Mouse (Mus musculus) CH12.LX (cell line): Measurements from ENCODE around the gene Chrm4. TPM values are rescaled to one million over a fixed set of nuclear protein-coding genes. Genes with fewer than 3 reads are reported as not detected.
A peak's percentile ranks its signal among the peaks of the same experiment; 100 is the strongest.

Experiments
- DNase-seq: peaks from one replicate; pipeline ENCODE4 v3.0.0-alpha.2; 2013; ENCODE audit errors: extremely low read depth
- H3K27ac ChIP-seq: 2 replicates; pipeline ENCODE4 v1.5.1; 2012; ENCODE audit warnings: low read depth, mild to moderate bottlenecking, control low read depth, moderate library complexity; ENCODE audit not compliant: insufficient read depth
- H3K27me3 ChIP-seq: replicated peaks from 2 replicates; pipeline ENCODE3; 2012; ENCODE audit warnings: inconsistent platforms
- H3K36me3 ChIP-seq, 2 experiments: replicated peaks in 1 of 2; 2 replicates each; pipeline versions ENCODE3 to v1.6.1; 2012; ENCODE audit warnings: inconsistent platforms in 1 of 2, low read length in 1 of 2, mild to moderate bottlenecking in 1 of 2, mixed read lengths in 1 of 2, moderate library complexity in 1 of 2; ENCODE audit not compliant: control insufficient read depth in 1 of 2, insufficient read depth in 1 of 2
- H3K4me1 ChIP-seq, 2 experiments: 2 replicates each; pipeline ENCODE4 v1.6.1; 2012; ENCODE audit warnings: inconsistent platforms in 1 of 2, moderate library complexity in 1 of 2; ENCODE audit not compliant: insufficient read depth in 2 of 2, control insufficient read depth in 1 of 2
- H3K4me2 ChIP-seq: 2 replicates; pipeline ENCODE4 v1.6.1; 2012; ENCODE audit warnings: low read depth, mild to moderate bottlenecking, control low read depth; ENCODE audit not compliant: poor library complexity, insufficient read depth, severe bottlenecking
- H3K4me3 ChIP-seq, 3 experiments: fragments of 150-350 bp in 1 of 3; sonication (generic) in 1 of 3; replicated peaks in 1 of 3; 2 replicates each; pipeline versions ENCODE3 to v1.5.1; 2011 to 2012; ENCODE audit warnings: low read depth in 2 of 3, low read length in 2 of 3, mild to moderate bottlenecking in 2 of 3, moderate library complexity in 2 of 3, control low read depth in 1 of 3, improper control_type of control experiment in 1 of 3, inconsistent platforms in 1 of 3, mixed read lengths in 1 of 3; ENCODE audit not compliant: poor library complexity in 1 of 3
- H3K79me2 ChIP-seq: replicated peaks from 2 replicates; pipeline ENCODE4 v1.6.1; 2012; ENCODE audit warnings: mild to moderate bottlenecking, moderate library complexity; ENCODE audit not compliant: control insufficient read depth, poor library complexity, insufficient read depth, severe bottlenecking; ENCODE audit errors: extremely low read depth
- H3K9ac ChIP-seq: 2 replicates; pipeline ENCODE4 v1.6.1; 2012; ENCODE audit warnings: low read depth, mild to moderate bottlenecking, control low read depth, moderate library complexity; ENCODE audit not compliant: insufficient read depth
- H3K9me3 ChIP-seq: replicated peaks from 2 replicates; pipeline ENCODE3; 2012; ENCODE audit warnings: low read length, inconsistent platforms, mixed read lengths
- CHD1 ChIP-seq: IDR thresholded peaks from 2 replicates; pipeline ENCODE4 v1.6.1; 2012; ENCODE audit warnings: low read depth, low read length, improper control_type of control experiment, inconsistent platforms
- CHD2 ChIP-seq: IDR thresholded peaks from 2 replicates; pipeline ENCODE4 v1.6.1; 2011; ENCODE audit warnings: low read length, improper control_type of control experiment
- CTCF ChIP-seq, 2 experiments: IDR thresholded peaks in 1 of 2; conservative IDR thresholded peaks in 1 of 2; 2 replicates each; pipeline ENCODE4 v1.5.1; 2011 to 2012; ENCODE audit warnings: low read depth in 2 of 2, low read length in 2 of 2, improper control_type of control experiment in 1 of 2, inconsistent platforms in 1 of 2, mild to moderate bottlenecking in 1 of 2, moderate library complexity in 1 of 2
- E2F4 ChIP-seq: IDR thresholded peaks from 2 replicates; pipeline ENCODE4 v1.6.1; 2011; ENCODE audit warnings: low read depth, low read length, improper control_type of control experiment; ENCODE audit not compliant: insufficient replicate concordance
- EP300 ChIP-seq: IDR thresholded peaks from 2 replicates; pipeline ENCODE4 v1.6.1; 2011; ENCODE audit warnings: low read length, improper control_type of control experiment
- ETS1 ChIP-seq: conservative IDR thresholded peaks from 2 replicates; pipeline ENCODE4 v1.6.1; 2012; ENCODE audit warnings: low read depth, mild to moderate bottlenecking, inconsistent platforms, low read length, improper control_type of control experiment, moderate library complexity
- GABPA ChIP-seq: IDR thresholded peaks from 2 replicates; pipeline ENCODE4 v1.6.1; 2012; ENCODE audit warnings: low read depth, low read length, improper control_type of control experiment, inconsistent platforms; ENCODE audit not compliant: insufficient replicate concordance
- HCFC1 ChIP-seq: IDR thresholded peaks from 2 replicates; pipeline ENCODE4 v1.6.1; 2012; ENCODE audit warnings: low read depth, mild to moderate bottlenecking, inconsistent platforms, low read length, improper control_type of control experiment
- KAT2A ChIP-seq: IDR thresholded peaks from 2 replicates; pipeline ENCODE4 v1.6.1; 2012; ENCODE audit warnings: low read length, improper control_type of control experiment, inconsistent platforms; ENCODE audit not compliant: insufficient replicate concordance
- MAFK ChIP-seq: IDR thresholded peaks from 2 replicates; pipeline ENCODE4 v1.6.1; 2011; ENCODE audit warnings: low read length, improper control_type of control experiment; ENCODE audit not compliant: insufficient replicate concordance
- MAX ChIP-seq: IDR thresholded peaks from 2 replicates; pipeline ENCODE4 v1.6.1; 2011; ENCODE audit warnings: low read length, improper control_type of control experiment
- MAZ ChIP-seq: IDR thresholded peaks from 2 replicates; pipeline ENCODE4 v1.6.1; 2012; ENCODE audit warnings: low read depth, mild to moderate bottlenecking, inconsistent platforms, low read length, improper control_type of control experiment, moderate library complexity
- MYC ChIP-seq: IDR thresholded peaks from 2 replicates; pipeline ENCODE4 v1.6.1; 2011; ENCODE audit warnings: low read depth, mild to moderate bottlenecking, improper control_type of control experiment, low read length
- NELFE ChIP-seq: IDR thresholded peaks from 2 replicates; pipeline ENCODE4 v1.6.1; 2011; ENCODE audit warnings: low read depth, low read length, improper control_type of control experiment
- NRF1 ChIP-seq: IDR thresholded peaks from 2 replicates; pipeline ENCODE4 v1.6.1; 2014; ENCODE audit warnings: low read depth, mild to moderate bottlenecking, inconsistent platforms, low read length, improper control_type of control experiment, moderate library complexity
- RAD21 ChIP-seq: IDR thresholded peaks from 2 replicates; pipeline ENCODE4 v1.6.1; 2011; ENCODE audit warnings: low read depth, mild to moderate bottlenecking, low read length, improper control_type of control experiment, moderate library complexity
- SMC3 ChIP-seq: IDR thresholded peaks from 2 replicates; pipeline ENCODE4 v1.6.1; 2011; ENCODE audit warnings: low read depth, low read length, improper control_type of control experiment
- TBP ChIP-seq: conservative IDR thresholded peaks from 2 replicates; pipeline ENCODE4 v1.6.1; 2011; ENCODE audit warnings: low read depth, low read length, improper control_type of control experiment
- TCF12 ChIP-seq: IDR thresholded peaks from 2 replicates; pipeline ENCODE4 v1.6.1; 2014; ENCODE audit warnings: low read depth, mild to moderate bottlenecking, inconsistent platforms, low read length, improper control_type of control experiment
- UBTF ChIP-seq: IDR thresholded peaks from 2 replicates; pipeline ENCODE4 v1.6.1; 2012; ENCODE audit warnings: low read depth, mild to moderate bottlenecking, inconsistent platforms, low read length, improper control_type of control experiment, moderate library complexity
- USF1 ChIP-seq: IDR thresholded peaks from 2 replicates; pipeline ENCODE4 v1.6.1; 2014; ENCODE audit warnings: low read depth, mild to moderate bottlenecking, inconsistent platforms, low read length, improper control_type of control experiment
- USF2 ChIP-seq: conservative IDR thresholded peaks from 2 replicates; pipeline ENCODE4 v1.6.1; 2011; ENCODE audit warnings: low read depth, low read length, improper control_type of control experiment
- ZC3H11A ChIP-seq: IDR thresholded peaks from 2 replicates; pipeline ENCODE4 v1.6.1; 2012; ENCODE audit warnings: low read depth, mild to moderate bottlenecking, inconsistent platforms, low read length, improper control_type of control experiment
- ZNF384 ChIP-seq: IDR thresholded peaks from 2 replicates; pipeline ENCODE4 v1.6.1; 2012; ENCODE audit warnings: low read depth, low read length, improper control_type of control experiment, inconsistent platforms
- dilution Hi-C: fragments of 300-500 bp; cut with MboI; formaldehyde crosslinking; loops from 2 replicates; pipeline ENCODE4 v1.14.3; 2020; ENCODE audit warnings: low sequenced_read_pairs; ENCODE audit not compliant: extremely low pct_unique_long_range_greater_than_20kb, extremely low pct_ligation_motif_present
- in situ Hi-C: fragments of 300-500 bp; cut with MboI; formaldehyde crosslinking; loops from 3 replicates; pipeline ENCODE4 v1.14.3; 2019; ENCODE audit warnings: low sequenced_read_pairs, low pct_ligation_motif_present, low pct_unique_long_range_greater_than_20kb, mixed read lengths
- polyA plus RNA-seq: library from polyadenylated mRNA; unstranded; fragments of >175 nt; gene quantifications from 2 replicates; pipeline ENCODE4 v1.2.1, GENCODE M21; 2012; ENCODE audit warnings: low read depth; ENCODE audit not compliant: insufficient read length
- total RNA-seq, 2 experiments: library from RNA; depleted of rRNA; stranded (reverse); fragments of 300-350 nt in 1 of 2; fragments of >200 nt in 1 of 2; gene quantifications; 2 replicates each; pipeline ENCODE4 v1.2.3; 2012 to 2014

The Chrm4 gene
- total and polyA plus RNA-seq, 3 experiments: 10.0 to 15.1 (median 14.4) TPM

DNA sequence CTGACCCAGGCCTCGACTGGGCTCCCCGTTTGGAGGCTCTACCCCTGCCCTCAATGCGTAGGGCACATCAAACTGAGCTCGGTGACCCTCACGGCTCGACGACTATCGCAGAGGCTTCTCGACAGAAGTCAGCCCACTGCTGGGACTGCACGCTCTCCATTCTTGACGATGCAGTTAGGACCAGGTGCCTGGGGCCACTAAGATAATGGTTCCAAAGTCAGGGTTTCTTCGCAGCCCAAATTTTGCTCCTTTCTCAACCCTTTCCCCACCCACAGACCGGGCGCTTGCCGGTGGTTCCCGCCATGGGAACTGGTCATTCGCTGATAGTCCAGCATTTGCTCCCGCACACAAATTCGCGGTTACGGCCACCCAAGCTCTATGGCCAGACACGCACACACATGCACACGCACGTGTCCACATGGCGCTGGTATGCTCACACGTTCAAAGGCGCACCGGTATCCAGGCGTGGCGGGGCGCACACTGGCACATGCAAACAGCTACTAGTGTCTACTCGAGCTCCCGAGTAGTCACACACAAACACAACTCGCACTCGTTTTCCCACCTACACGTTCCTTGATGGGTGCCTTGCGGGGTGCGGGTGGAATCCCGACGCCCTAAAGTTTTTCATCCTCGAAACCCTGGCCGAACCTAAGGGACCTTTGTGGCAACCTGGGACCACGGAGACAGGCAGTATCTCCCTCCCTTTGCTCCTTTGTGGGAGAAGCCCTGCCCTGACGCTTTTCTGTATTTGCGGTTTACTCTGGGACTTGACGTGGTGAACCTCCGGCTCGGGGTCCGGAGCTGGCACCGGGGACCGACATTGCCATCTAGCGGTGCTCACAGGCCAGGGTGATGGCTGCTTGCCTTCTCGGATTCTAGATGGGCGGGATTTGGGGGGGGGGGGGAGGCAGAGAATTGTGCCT, 3.4 kb upstream of the Chrm4 start (continued):
- TF ChIP-seq CHD1 (no peak), USF1 (no peak), RAD21 (peak; percentile 65), USF2 (no peak), GABPA (no peak), HCFC1 (no peak)
- TF ChIP-seq, all 38 proteins: peak for 12

DNA sequence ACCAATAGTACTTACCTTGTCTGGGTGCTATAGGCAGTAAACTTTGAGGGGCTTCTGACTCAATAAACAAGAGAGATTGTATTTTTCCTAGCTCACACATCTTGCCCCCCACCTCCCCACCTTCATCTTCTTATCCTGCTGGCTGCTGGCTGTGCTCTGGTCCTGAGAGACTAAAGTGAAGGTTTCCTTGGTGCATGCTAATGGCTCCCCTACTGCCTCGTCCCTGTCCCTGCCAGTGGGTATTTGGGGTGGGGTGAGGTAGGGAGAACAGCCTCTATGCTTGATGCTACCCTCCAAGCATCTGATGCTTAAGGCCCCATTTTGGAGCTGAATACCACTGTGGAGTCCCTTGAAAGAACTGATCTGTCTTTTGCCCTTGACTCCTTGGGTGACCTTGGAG, 2.3 kb upstream of the Chrm4 start:
- in situ Hi-C loops: loop anchor here (10.0 kb wide), 1 partner anchor 150 kb away; no protein-coding TSS in a partner anchor
- no peaks in the 10 kb centered on the region for H3K9me3 ChIP-seq
- H3K79me2 ChIP-seq: no peaks in the 10 kb centered on the region; the same call in 1 of the 2 replicates
- no peak overlapping the region for H3K4me2 ChIP-seq
- H3K9ac ChIP-seq: no peak overlapping the region
- dilution Hi-C loops: no loop called here
- H3K27me3 ChIP-seq: no peaks in the 10 kb centered on the region
- peaks cover 10 to 34% of the 10 kb centered on the region in 2 experiments for H3K4me1 ChIP-seq
- no peak for DNase-seq
- no peak overlapping the region for H3K27ac ChIP-seq
- TF ChIP-seq EP300: no peak
- TF ChIP-seq ETS1: no peak
- TF ChIP-seq NRF1: no peak
- TF ChIP-seq HCFC1: no peak
- no peak for TF ChIP-seq CTCF (conservative IDR thresholded peaks at IDR 0.05 in 1 of 2, IDR thresholded peaks at IDR 0.05 in 1 of 2; ENCODE audit: low read depth in 2 of 2, low read length in 2 of 2)
- no peak for TF ChIP-seq SMC3
- TF ChIP-seq CHD2: no peak
- H3K36me3 ChIP-seq: peaks cover 13 to 59% of the 10 kb centered on the region in 2 experiments
- no peak overlapping the region for H3K4me3 ChIP-seq

DNA sequence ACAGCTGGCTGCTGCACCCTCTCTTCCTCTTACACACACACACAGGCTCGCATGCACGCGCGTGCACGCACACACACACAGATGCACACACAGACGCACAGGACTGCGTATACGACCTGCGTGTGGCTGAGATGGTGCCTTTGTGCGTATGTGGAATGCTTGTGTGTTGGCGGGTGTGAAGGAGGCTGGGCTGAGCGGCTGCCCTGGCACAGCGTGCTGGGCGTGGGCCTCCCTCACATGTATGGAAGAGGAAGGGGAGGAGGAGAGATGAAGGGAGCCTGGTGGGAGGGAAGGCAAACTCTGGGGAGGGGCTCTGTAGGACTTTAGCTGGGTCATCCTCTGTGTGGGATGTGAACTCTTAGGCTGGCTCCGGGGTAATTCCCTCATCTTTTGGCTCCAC, 1.6 kb upstream of the Chrm4 start:
- H3K27me3 ChIP-seq: no peaks in the 10 kb centered on the region
- no peaks in the 10 kb centered on the region for H3K9me3 ChIP-seq
- TF ChIP-seq USF1: no peak
- TF ChIP-seq E2F4: no peak
- no peak for TF ChIP-seq RAD21
- TF ChIP-seq TBP: no peak
- TF ChIP-seq MAZ: no peak
- TF ChIP-seq MAX: no peak
- no peak for TF ChIP-seq TCF12
- TF ChIP-seq CTCF (conservative IDR thresholded peaks at IDR 0.05 in 1 of 2, IDR thresholded peaks at IDR 0.05 in 1 of 2; ENCODE audit: low read depth in 2 of 2, low read length in 2 of 2): no peak
- no peak for TF ChIP-seq ZC3H11A
- no peak for TF ChIP-seq MAFK
- TF ChIP-seq HCFC1: no peak
- no peak for TF ChIP-seq UBTF
- TF ChIP-seq CHD2: no peak
- TF ChIP-seq SMC3: no peak
- TF ChIP-seq MYC: no peak
- TF ChIP-seq NELFE: no peak
- no peak for TF ChIP-seq USF2
- no peak for TF ChIP-seq KAT2A
- TF ChIP-seq ZNF384: no peak
- TF ChIP-seq, all 38 proteins: peak for 0

More for the DNA sequence above, 1.6 kb upstream of the Chrm4 start:
- dilution Hi-C loops (no loop called here), in situ Hi-C loops (loop anchor here (10.0 kb wide), 1 partner anchor 151 kb away; no protein-coding TSS in a partner anchor)
- H3K4me2 ChIP-seq: no peak overlapping the region
- H3K36me3 ChIP-seq: peaks cover 13 to 60% of the 10 kb centered on the region in 2 experiments
- peak overlapping the region in 1 of 3 experiments; percentile 3 for H3K4me3 ChIP-seq
- no peaks in the 10 kb centered on the region; the same call in 1 of the 2 replicates for H3K79me2 ChIP-seq
- peaks cover 10 to 36% of the 10 kb centered on the region in 2 experiments for H3K4me1 ChIP-seq
- H3K27ac ChIP-seq: no peak overlapping the region
- DNase-seq: no peak
- H3K9ac ChIP-seq: no peak overlapping the region
